Mouse (Mus musculus) ovary, postnatal 10 days (tissue): ENCODE data around the gene H2-DMb2.
A peak's percentile ranks its signal among the peaks of the same experiment; 100 is the strongest.

ENCODE experiments used
- DNase-seq: peaks from one replicate; pipeline ENCODE4 v3.0.0; 2022; ENCODE audit warnings: low spot score

Gene H2-DMb2

GRCm38 (mm10) chr17:34143033-34143432 lies at the start of gene H2-DMb2:
H2-DMb2 (plus strand) TSS chr17:34143307.
- no peak for DNase-seq

GRCm38 (mm10) chr17:34094283-34095035 lies 48.6 kb upstream of the H2-DMb2 start:
- no peak for DNase-seq

- DNase-seq = no peak
Measured at GRCm38 (mm10) chr17:34096497-34097010, 46.6 kb upstream of the H2-DMb2 start.

GRCm38 (mm10) chr17:34097272-34097671 lies 45.8 kb upstream of the H2-DMb2 start:
- no peak for DNase-seq

GRCm38 (mm10) chr17:34098709-34099479 lies 44.2 kb upstream of the H2-DMb2 start:
- DNase-seq = no peak

GRCm38 (mm10) chr17:34099531-34099930 lies 43.6 kb upstream of the H2-DMb2 start:
- no peak for DNase-seq

GRCm38 (mm10) chr17:34101185-34101584 lies 41.9 kb upstream of the H2-DMb2 start:
- DNase-seq = no peak

GRCm38 (mm10) chr17:34101604-34102032 lies 41.5 kb upstream of the H2-DMb2 start:
- peak; percentile 94 for DNase-seq

- DNase-seq = no peak
Measured at GRCm38 (mm10) chr17:34102831-34103230, 40.3 kb upstream of the H2-DMb2 start.

GRCm38 (mm10) chr17:34104804-34105203 lies 38.3 kb upstream of the H2-DMb2 start:
- no peak for DNase-seq

- no peak for DNase-seq
Measured at GRCm38 (mm10) chr17:34106555-34106954, 36.6 kb upstream of the H2-DMb2 start.

- DNase-seq = no peak
Measured at GRCm38 (mm10) chr17:34107109-34107867, 35.8 kb upstream of the H2-DMb2 start.

- no peak for DNase-seq
Measured at GRCm38 (mm10) chr17:34108460-34108859, 34.6 kb upstream of the H2-DMb2 start.

- DNase-seq = no peak
Measured at GRCm38 (mm10) chr17:34109038-34109805, 33.9 kb upstream of the H2-DMb2 start.

GRCm38 (mm10) chr17:34109806-34110195 lies 33.3 kb upstream of the H2-DMb2 start:
- no peak for DNase-seq

GRCm38 (mm10) chr17:34110309-34110708 lies 32.8 kb upstream of the H2-DMb2 start:
- no peak for DNase-seq

- no peak for DNase-seq
Measured at GRCm38 (mm10) chr17:34114114-34114513, 29.0 kb upstream of the H2-DMb2 start.

- no peak for DNase-seq
Measured at GRCm38 (mm10) chr17:34116736-34117370, 26.3 kb upstream of the H2-DMb2 start.

GRCm38 (mm10) chr17:34117421-34118112 lies 25.5 kb upstream of the H2-DMb2 start:
- DNase-seq = no peak

GRCm38 (mm10) chr17:34118113-34118872 lies 24.8 kb upstream of the H2-DMb2 start:
- peak; percentile 22 for DNase-seq
